Mouse (Mus musculus) R1 (cell line): Measurements from ENCODE around the gene Gm3138.
"Not testable (repeated sequence)": the region's sequence is repeated elsewhere in the genome, so short reads cannot be mapped to it uniquely, and the experiment has no call there.

Experiments
- DNase-seq: peaks from one replicate; pipeline ENCODE4 v3.0.0-alpha.2; 2018; ENCODE audit warnings: low read depth, low spot score

The Gm3138 gene

DNA sequence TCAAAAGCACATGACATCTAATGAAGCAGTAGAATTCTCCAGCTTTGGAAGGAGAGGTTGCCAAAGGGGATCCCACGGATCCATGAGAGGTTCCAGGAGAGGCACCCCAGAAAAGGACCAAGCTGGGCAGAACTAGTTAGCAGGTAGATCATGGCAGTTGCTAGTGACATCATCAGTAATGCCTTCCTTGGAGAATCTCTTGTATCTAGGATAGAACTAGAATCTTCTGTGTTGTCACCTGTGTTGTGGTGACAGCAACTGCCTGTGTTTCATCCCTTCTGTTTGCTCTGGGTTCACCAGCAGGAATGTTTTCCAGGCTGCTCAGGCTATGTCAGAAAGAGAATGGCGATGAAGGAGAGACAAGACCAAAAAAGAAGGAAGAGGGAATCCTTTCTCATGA lies at the start of gene Gm3138:
Gene Gm3138, plus strand, starts transcription at position 301 of the 400 bp plus-strand sequence.
- DNase-seq: not testable (repeated sequence)

DNA sequence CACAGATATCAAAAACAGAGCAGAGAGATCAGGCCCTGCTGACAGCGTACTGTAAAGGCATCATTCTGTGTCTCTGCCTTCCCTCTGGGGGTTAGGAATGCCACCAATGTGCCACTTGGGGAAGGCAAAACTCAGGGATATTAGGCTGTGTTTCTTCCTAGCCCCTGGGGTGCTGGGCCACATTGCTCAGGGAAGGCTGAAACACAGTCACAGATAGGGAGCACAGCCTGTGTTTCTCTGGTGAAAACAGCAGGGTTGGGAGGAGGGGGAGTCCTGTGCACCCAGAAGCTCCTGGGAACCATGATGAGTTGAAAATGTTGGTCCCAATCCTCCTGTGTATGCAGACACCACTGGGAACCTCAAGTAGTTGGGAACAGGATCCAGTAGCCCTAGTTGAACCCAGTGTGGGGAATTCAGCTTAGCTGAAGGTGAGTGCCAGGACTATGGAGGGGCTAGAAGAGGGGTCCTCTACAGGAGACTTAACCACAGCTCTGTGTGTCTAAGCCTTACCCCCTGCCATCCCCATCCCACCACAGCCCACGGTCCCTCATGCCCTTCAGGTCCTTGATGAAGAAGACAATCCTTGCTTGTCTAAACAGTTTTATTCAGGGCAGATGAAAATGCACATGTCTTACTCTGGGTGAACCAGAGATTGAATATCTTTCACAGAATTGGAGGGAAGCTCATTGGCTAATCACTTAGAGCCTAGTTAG lies 20.0 kb downstream of the Gm3138 start:
- DNase-seq: not testable (repeated sequence)

DNA sequence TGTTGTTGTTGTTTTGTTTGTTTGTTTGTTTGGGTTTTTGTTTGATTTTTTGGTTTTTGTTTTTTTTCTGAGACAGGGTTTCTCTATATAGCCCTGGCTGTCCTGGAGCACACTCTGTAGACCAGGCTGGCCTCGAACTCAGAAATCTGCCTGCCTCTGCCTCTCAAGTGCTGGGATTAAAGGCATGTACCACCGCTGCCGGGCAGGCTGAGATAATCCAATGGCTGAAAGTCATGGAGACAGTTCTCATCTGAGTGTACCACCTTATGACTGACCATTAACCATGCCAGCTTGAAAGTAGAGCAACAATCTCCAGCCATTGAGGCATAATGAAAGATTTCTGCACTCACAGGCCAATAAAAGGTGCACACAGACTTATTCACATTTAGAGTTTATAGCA lies 30.4 kb downstream of the Gm3138 start:
- DNase-seq: not testable (repeated sequence)
